Mouse (Mus musculus) olfactory bulb, adult 2 months (tissue): Measurements from ENCODE around the gene Gkap1.

Experiments used
- CTCF ChIP-seq: fragments of 200-500 bp; IDR thresholded peaks from 2 replicates; pipeline ENCODE4 v1.5.1; 2012; ENCODE audit warnings: low read depth, mild to moderate bottlenecking, low read length, moderate library complexity; ENCODE audit not compliant: insufficient read depth
- POLR2A ChIP-seq: fragments of 200-500 bp; IDR thresholded peaks from 2 replicates; pipeline ENCODE4 v1.6.1; 2012; ENCODE audit warnings: mild to moderate bottlenecking, low read depth, low read length, moderate library complexity; ENCODE audit not compliant: insufficient read depth

GRCm38 (mm10) chr13:58202903-58203302 is 72.6 kb downstream of the Gkap1 start:
- TF ChIP-seq POLR2A (no peak), CTCF (no peak)
